Mouse (Mus musculus) myocyte (in vitro differentiated cells): ENCODE measurements around the gene Pmp22.

ENCODE experiments used
- CEBPB ChIP-seq: IDR thresholded peaks from 2 replicates; pipeline ENCODE4 v1.6.1; 2011; ENCODE audit warnings: mild to moderate bottlenecking, moderate library complexity; ENCODE audit not compliant: poor library complexity, insufficient read depth, severe bottlenecking
- E2F4 ChIP-seq: IDR thresholded peaks from one replicate; pipeline ENCODE4 v1.6.1; 2011; ENCODE audit warnings: mild to moderate bottlenecking, control low read depth, moderate library complexity; ENCODE audit not compliant: insufficient read depth
- MAX ChIP-seq: IDR thresholded peaks from one replicate; pipeline ENCODE4 v1.6.1; 2011; ENCODE audit warnings: low read depth, mild to moderate bottlenecking, control low read depth
- MYOD1 ChIP-seq, 3 experiments: IDR thresholded peaks; one replicate each; pipeline ENCODE4 v1.6.1; 2011; ENCODE audit warnings: control low read depth in 2 of 3, low read depth in 2 of 3, mild to moderate bottlenecking in 2 of 3, moderate library complexity in 1 of 3; ENCODE audit not compliant: insufficient read length in 2 of 3, control insufficient read depth in 1 of 3
- MYOG ChIP-seq, 3 experiments: IDR thresholded peaks; one replicate each; pipeline ENCODE4 v1.6.1; 2011; ENCODE audit warnings: control low read depth in 2 of 3, low read depth in 2 of 3, mild to moderate bottlenecking in 2 of 3; ENCODE audit not compliant: insufficient read length in 2 of 3, control insufficient read depth in 1 of 3, insufficient read depth in 1 of 3
- POLR2A ChIP-seq: IDR thresholded peaks from one replicate; pipeline ENCODE4 v1.6.1; 2011; ENCODE audit warnings: low read depth, mild to moderate bottlenecking, control low read depth, moderate library complexity; ENCODE audit not compliant: insufficient read length
- POLR2AphosphoS2 ChIP-seq: IDR thresholded peaks from one replicate; pipeline ENCODE4 v1.6.1; 2011; ENCODE audit warnings: low read depth, control low read depth; ENCODE audit not compliant: insufficient read length
- REST ChIP-seq: IDR thresholded peaks from one replicate; pipeline ENCODE4 v1.6.1; 2011; ENCODE audit warnings: mild to moderate bottlenecking, control low read depth, moderate library complexity; ENCODE audit not compliant: insufficient read depth, insufficient read length
- SRF ChIP-seq: IDR thresholded peaks from one replicate; pipeline ENCODE4 v1.6.1; 2011; ENCODE audit warnings: low read depth; ENCODE audit not compliant: control insufficient read depth, insufficient read length
- TCF12 ChIP-seq: IDR thresholded peaks from one replicate; pipeline ENCODE4 v1.6.1; 2011; ENCODE audit warnings: mild to moderate bottlenecking, control low read depth; ENCODE audit not compliant: poor library complexity, insufficient read depth, severe bottlenecking
- USF1 ChIP-seq: IDR thresholded peaks from one replicate; pipeline ENCODE4 v1.6.1; 2011; ENCODE audit warnings: low read depth, mild to moderate bottlenecking, control low read depth, moderate library complexity

DNA sequence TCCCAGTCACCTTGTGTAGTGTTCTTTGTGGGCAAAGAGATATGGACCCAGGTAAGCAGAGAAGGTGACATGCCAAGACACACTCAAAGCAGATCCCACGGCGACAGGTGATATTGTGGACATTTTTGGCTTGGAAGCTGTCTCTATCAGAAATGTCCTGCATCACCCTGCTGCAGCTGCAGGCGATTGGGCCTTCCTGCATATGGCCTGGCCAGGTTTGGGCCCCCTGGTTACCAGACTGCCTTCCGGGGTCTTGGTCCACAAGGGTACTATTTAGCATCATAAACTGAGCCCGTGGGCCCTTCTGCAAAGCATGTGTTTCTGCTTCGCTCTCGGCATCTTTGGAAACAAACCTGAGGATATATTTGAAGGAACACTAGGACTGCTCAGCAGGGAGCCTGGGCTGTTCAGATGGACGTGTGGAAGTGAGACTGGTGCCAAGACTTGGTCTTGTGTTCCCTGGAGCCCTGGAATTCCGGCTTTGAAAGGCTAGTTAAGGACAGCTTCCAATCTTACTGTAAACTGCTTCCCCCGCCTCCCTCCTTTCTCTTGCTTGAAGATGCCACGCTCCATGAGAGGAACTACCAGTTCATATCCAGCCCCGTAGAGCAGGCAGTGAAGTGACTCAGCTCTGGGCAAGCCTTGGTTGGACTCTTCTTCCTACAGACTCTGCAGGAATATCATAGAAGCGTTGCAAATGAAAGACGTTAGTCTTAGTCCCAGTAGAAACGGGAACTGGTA lies 6.1 kb downstream of the Pmp22 start:
- TF ChIP-seq POLR2A (no peak), REST (no peak), MAX (no peak), CEBPB (no peak), E2F4 (no peak), TCF12 (no peak), MYOD1 (IDR thresholded peaks at IDR 0.05; ENCODE audit: control insufficient read depth in 1 of 3, insufficient read length in 2 of 3, low read depth in 2 of 3) (no peak), USF1 (no peak), MYOG (IDR thresholded peaks at IDR 0.05; ENCODE audit: control insufficient read depth in 1 of 3, insufficient read depth in 1 of 3, insufficient read length in 2 of 3, low read depth in 2 of 3) (no peak), POLR2AphosphoS2 (no peak), SRF (no peak)
